Mouse (Mus musculus): Measurements from ENCODE around the gene Ttc3. TPM values are rescaled to one million over a fixed set of nuclear protein-coding genes. Genes with fewer than 3 reads are reported as not detected.

Ttc3 gene
- polyA plus RNA-seq, 2 experiments, result 9.2 to 20.3 TPM

DNA sequence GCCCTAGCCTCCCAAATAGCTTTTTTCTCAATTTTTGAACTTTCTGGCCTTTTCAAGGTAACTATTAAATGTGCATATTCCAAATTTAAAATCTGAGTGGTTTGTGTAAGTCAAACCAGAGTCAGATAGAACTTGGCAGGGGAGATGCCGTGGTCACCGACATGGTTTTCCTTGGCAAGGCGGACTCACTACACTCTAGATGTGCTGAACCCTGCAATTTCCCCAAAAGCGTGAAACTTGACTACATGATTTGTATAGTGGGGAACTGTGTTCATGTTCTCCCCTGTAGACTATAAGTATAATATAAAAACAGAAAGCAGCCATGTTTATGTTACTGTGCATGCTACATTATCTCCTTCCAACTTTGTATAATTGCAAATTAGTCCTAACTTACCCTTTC, 58.5 kb downstream of the Ttc3 start:
- Histone ChIP-seq H3K4me3 (ENCODE audit: insufficient read depth in 1 of 2, low read depth in 2 of 2, low read length in 2 of 2) (no peak overlapping the region), H3K9ac (replicated peaks) (no peak overlapping the region), H3K27ac (no peak overlapping the region), H3K4me1 (replicated peaks; ENCODE audit: control insufficient read depth in 2 of 2, insufficient read depth in 2 of 2, low read length in 1 of 2) (no peaks in the 10 kb centered on the region), H3K9me3 (ENCODE audit: control insufficient read depth, low read length) (no peaks in the 10 kb centered on the region), H3K36me3 (replicated peaks; ENCODE audit: control insufficient read depth, insufficient read depth, low read depth) (peaks cover 5% of the 10 kb centered on the region; the same call in 1 of the 2 replicates), H3K27me3 (ENCODE audit: control insufficient read depth, insufficient read depth, low read length) (no peaks in the 10 kb centered on the region), H3K4me2 (ENCODE audit: low read depth) (no peak overlapping the region)
- ATAC-seq (ENCODE audit: insufficient read depth), result no peak
- TF ChIP-seq EP300 (IDR thresholded peaks at IDR 0.05; ENCODE audit: low read depth) (no peak), CTCF (IDR thresholded peaks at IDR 0.05; ENCODE audit: low read depth) (no peak)
- no peak for DNase-seq (ENCODE audit: low read depth in 3 of 3, low spot score in 3 of 3)
- WGBS (ENCODE audit: insufficient replicate concordance), result 86% methylated on average over 4 of the region's 4 CpGs

GRCm38 (mm10) chr16:94435495-94436234, 65.2 kb downstream of the Ttc3 start:
- DNase-seq (ENCODE audit: low read depth in 3 of 3, low spot score in 3 of 3), result no peak
- H3K4me2 ChIP-seq (ENCODE audit: low read depth), result no peak overlapping the region
- no peak for TF ChIP-seq CTCF (IDR thresholded peaks at IDR 0.05; ENCODE audit: low read depth)
- TF ChIP-seq EP300 (IDR thresholded peaks at IDR 0.05; ENCODE audit: low read depth), result no peak
- H3K9ac ChIP-seq (replicated peaks), result no peak overlapping the region
- no peak overlapping the region for H3K27ac ChIP-seq
- no peaks in the 10 kb centered on the region for H3K4me1 ChIP-seq (replicated peaks; ENCODE audit: control insufficient read depth in 2 of 2, insufficient read depth in 2 of 2, low read length in 1 of 2)
- 72% methylated on average over 8 of the region's 8 CpGs for WGBS (ENCODE audit: insufficient replicate concordance)
- no peak for ATAC-seq (ENCODE audit: insufficient read depth)
- no peaks in the 10 kb centered on the region for H3K27me3 ChIP-seq (ENCODE audit: control insufficient read depth, insufficient read depth, low read length)
- peaks cover 13% of the 10 kb centered on the region for H3K36me3 ChIP-seq (replicated peaks; ENCODE audit: control insufficient read depth, insufficient read depth, low read depth)
- no peak overlapping the region for H3K4me3 ChIP-seq (ENCODE audit: insufficient read depth in 1 of 2, low read depth in 2 of 2, low read length in 2 of 2)
- no peaks in the 10 kb centered on the region for H3K9me3 ChIP-seq (ENCODE audit: control insufficient read depth, low read length)

DNA sequence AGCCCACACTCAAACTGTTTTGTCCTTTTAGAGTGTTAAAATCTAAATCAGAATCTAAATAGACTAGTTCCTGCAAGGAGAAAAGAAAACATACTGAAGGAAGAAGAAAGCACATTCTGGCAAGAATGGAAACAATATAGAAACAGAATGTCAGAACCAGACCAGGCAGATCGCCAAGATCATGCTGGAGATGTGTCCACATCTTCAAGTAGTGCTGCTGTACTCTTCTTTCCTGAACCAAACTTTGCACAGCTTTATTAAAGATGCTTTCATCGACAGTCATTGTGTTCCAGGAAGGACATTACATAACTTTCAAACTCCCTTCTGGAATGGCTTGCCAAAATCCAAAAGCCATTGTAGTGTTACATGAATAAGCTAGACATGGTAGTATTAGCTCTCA, 66.4 kb downstream of the Ttc3 start:
- Histone ChIP-seq H3K27me3 (ENCODE audit: control insufficient read depth, insufficient read depth, low read length) (no peaks in the 10 kb centered on the region), H3K9me3 (ENCODE audit: control insufficient read depth, low read length) (no peaks in the 10 kb centered on the region), H3K4me1 (replicated peaks; ENCODE audit: control insufficient read depth in 2 of 2, insufficient read depth in 2 of 2, low read length in 1 of 2) (no peaks in the 10 kb centered on the region), H3K4me3 (ENCODE audit: insufficient read depth in 1 of 2, low read depth in 2 of 2, low read length in 2 of 2) (no peak overlapping the region), H3K27ac (no peak overlapping the region), H3K4me2 (ENCODE audit: low read depth) (no peak overlapping the region), H3K36me3 (replicated peaks; ENCODE audit: control insufficient read depth, insufficient read depth, low read depth) (peaks cover 13% of the 10 kb centered on the region), H3K9ac (replicated peaks) (no peak overlapping the region)
- no peak for TF ChIP-seq EP300 (IDR thresholded peaks at IDR 0.05; ENCODE audit: low read depth)
- TF ChIP-seq CTCF (IDR thresholded peaks at IDR 0.05; ENCODE audit: low read depth), result no peak
- WGBS (ENCODE audit: insufficient replicate concordance), result 67% methylated on average over 2 of the region's 2 CpGs
- DNase-seq (ENCODE audit: low read depth in 3 of 3, low spot score in 3 of 3), result no peak
- no peak for ATAC-seq (ENCODE audit: insufficient read depth)

DNA sequence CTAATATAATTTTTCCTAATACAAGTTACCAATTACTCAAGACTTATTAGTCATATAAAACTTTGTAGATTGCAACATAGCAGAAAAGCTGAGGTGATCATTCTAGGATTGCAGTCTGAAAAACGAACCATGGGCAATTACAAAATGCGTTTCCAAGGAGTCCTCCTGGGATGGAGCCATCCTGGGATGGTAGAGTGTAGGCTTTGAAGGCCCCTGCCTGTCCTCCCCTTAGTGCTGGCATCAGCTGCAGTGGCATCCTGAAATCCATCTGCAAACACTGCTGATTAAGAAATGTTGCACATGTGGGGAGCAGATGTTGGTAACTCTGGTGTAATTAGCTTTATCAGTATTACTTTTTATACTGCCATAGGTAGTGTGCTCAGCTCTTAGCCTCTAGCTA, 70.9 kb downstream of the Ttc3 start:
- no peak for DNase-seq (ENCODE audit: low read depth in 3 of 3, low spot score in 3 of 3)
- H3K27ac ChIP-seq, result no peak overlapping the region
- TF ChIP-seq CTCF (IDR thresholded peaks at IDR 0.05; ENCODE audit: low read depth) (no peak), EP300 (IDR thresholded peaks at IDR 0.05; ENCODE audit: low read depth) (no peak)
- peaks cover 19% of the 10 kb centered on the region for H3K36me3 ChIP-seq (replicated peaks; ENCODE audit: control insufficient read depth, insufficient read depth, low read depth)
- ATAC-seq (ENCODE audit: insufficient read depth), result no peak
- WGBS (ENCODE audit: insufficient replicate concordance), result 62% methylated on average over 2 of the region's 2 CpGs
- no peaks in the 10 kb centered on the region for H3K9me3 ChIP-seq (ENCODE audit: control insufficient read depth, low read length)
- H3K9ac ChIP-seq (replicated peaks), result no peak overlapping the region
- H3K4me1 ChIP-seq (replicated peaks; ENCODE audit: control insufficient read depth in 2 of 2, insufficient read depth in 2 of 2, low read length in 1 of 2), result no peaks in the 10 kb centered on the region
- H3K4me2 ChIP-seq (ENCODE audit: low read depth), result no peak overlapping the region
- H3K27me3 ChIP-seq (ENCODE audit: control insufficient read depth, insufficient read depth, low read length), result no peaks in the 10 kb centered on the region
- H3K4me3 ChIP-seq (ENCODE audit: insufficient read depth in 1 of 2, low read depth in 2 of 2, low read length in 2 of 2), result no peak overlapping the region

DNA sequence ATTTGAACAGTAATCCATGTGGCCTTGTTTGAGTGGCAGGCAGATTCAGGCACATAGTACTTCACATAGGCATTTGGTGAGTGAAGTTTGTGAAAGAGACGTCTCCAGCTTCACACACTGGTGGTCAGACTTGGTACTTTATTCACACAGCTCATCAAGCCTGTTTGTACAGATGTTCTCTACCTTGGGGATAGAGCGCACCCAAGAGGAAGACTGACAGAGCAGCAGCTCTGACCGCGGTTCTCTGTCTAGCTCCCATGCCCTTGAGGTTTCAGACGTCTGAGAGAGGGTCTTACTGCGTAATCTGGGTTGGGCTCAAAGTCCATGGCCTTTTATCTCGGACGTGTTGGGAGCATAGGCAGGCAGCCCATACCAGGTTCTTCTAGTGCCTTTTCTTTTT, 78.7 kb downstream of the Ttc3 start:
- ATAC-seq (ENCODE audit: insufficient read depth) (no peak), DNase-seq (ENCODE audit: low read depth in 3 of 3, low spot score in 3 of 3) (no peak)
- H3K27ac ChIP-seq, result no peak overlapping the region
- H3K36me3 ChIP-seq (replicated peaks; ENCODE audit: control insufficient read depth, insufficient read depth, low read depth), result peaks cover 3% of the 10 kb centered on the region; the same call in 1 of the 2 replicates
- H3K4me2 ChIP-seq (ENCODE audit: low read depth), result no peak overlapping the region
- H3K27me3 ChIP-seq (ENCODE audit: control insufficient read depth, insufficient read depth, low read length), result no peaks in the 10 kb centered on the region
- H3K4me1 ChIP-seq (replicated peaks; ENCODE audit: control insufficient read depth in 2 of 2, insufficient read depth in 2 of 2, low read length in 1 of 2), result no peaks in the 10 kb centered on the region; a peak in 2 of 4 replicates
- H3K4me3 ChIP-seq (ENCODE audit: insufficient read depth in 1 of 2, low read depth in 2 of 2, low read length in 2 of 2), result no peak overlapping the region
- TF ChIP-seq EP300 (IDR thresholded peaks at IDR 0.05; ENCODE audit: low read depth) (no peak), CTCF (IDR thresholded peaks at IDR 0.05; ENCODE audit: low read depth) (peak; percentile 32)
- no peaks in the 10 kb centered on the region for H3K9me3 ChIP-seq (ENCODE audit: control insufficient read depth, low read length)
- no peak overlapping the region for H3K9ac ChIP-seq (replicated peaks)
- WGBS (ENCODE audit: insufficient replicate concordance), result 70% methylated on average over 8 of the region's 8 CpGs
